Mouse (Mus musculus) C2C12 (cell line): ENCODE results near the gene Gmeb1.

Source experiments
- CEBPB ChIP-seq: IDR thresholded peaks from one replicate; pipeline ENCODE4 v1.6.1; 2011; ENCODE audit warnings: low read depth, mild to moderate bottlenecking, control low read depth, moderate library complexity
- CTCF ChIP-seq: IDR thresholded peaks from one replicate; pipeline ENCODE4 v1.5.1; 2011; ENCODE audit not compliant: control insufficient read depth, insufficient read depth, insufficient read length
- USF1 ChIP-seq: IDR thresholded peaks from one replicate; pipeline ENCODE4 v1.6.1; 2011; ENCODE audit warnings: low read depth, mild to moderate bottlenecking, control low read depth, moderate library complexity

- no peak for TF ChIP-seq USF1
- TF ChIP-seq CTCF = no peak
- TF ChIP-seq CEBPB = no peak
Measured at GRCm38 (mm10) chr4:132209299-132209698, 52.1 kb downstream of the Gmeb1 start.
